Mouse (Mus musculus) layer of hippocampus, adult 18-20 months (tissue): ENCODE results near the gene Tmem222. TPM values are rescaled to one million over a fixed set of nuclear protein-coding genes. Genes with fewer than 3 reads are reported as not detected.

ENCODE experiments used
- DNase-seq, 2 experiments: peaks; one replicate each; pipeline ENCODE4 v3.0.0; 2022; ENCODE audit warnings: low spot score in 2 of 2
- long read RNA-seq: library from polyadenylated mRNA; stranded (forward); transcript quantifications from one replicate; pipeline ENCODE4 v2.0.0, GENCODE M21; 2021
- total RNA-seq, 2 experiments: library from RNA; stranded (reverse); gene quantifications; 2 replicates each; pipeline ENCODE4 v1.2.3; 2021

Gene Tmem222
- total RNA-seq = 10 to 100 TPM; 92.1 to 96.1 TPM
- long read RNA-seq, transcript Tmem222-201 (6 exons, 1,484 nt) = major isoform, 82 of 89 reads
- long read RNA-seq, partial matches to known transcripts = 1 of 89 reads
- long read RNA-seq, other reads (novel, unspliced or antisense) = 3 of 89 reads

DNA sequence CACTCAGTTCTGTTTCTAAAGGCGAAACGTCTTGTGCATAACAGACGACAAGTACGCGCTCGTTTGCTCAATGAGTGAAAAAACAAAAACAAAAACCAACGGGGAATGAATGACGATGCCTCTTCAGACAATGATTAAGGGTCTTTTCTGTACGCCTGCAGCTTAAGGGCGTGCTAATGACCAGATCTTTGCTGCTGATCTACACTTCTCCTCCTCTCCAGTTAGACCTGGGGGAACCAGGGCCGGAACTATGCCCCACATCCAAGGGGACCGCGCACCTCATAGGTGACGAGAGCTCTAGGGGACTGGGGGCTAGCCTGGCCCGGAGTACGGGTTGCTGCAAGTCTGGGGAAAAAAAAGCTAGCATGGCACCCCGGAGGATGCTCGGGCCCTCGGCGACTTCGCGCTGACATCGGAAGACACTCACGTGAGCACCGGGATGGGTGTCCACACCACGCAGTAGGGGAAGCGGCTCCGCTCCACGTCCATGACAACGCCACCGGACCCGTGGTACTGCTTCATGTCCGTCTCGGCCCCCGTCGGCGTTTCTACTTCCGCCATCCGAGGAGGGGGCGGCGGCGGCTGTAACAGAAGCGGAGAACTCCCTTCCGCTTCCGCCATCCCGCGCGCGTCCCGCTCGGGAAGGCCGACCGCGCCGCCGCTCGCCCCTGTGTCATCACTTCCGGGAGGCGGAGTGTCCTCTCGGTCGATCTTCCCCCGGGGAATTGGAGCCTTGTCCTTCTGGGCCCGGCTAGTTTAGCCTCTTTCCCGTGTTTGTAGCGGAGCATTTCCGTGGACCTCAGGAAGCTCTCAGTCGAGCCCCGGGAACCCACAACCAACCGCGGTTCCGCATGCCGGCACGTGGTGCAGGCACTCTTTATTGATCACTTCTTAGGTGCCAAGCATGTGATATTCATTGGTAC is at the start of gene Tmem222:
TSS of gene Tmem222 (minus strand) at position 689 of the 923 bp plus-strand sequence.
- DNase-seq = peak; percentile 97

DNA sequence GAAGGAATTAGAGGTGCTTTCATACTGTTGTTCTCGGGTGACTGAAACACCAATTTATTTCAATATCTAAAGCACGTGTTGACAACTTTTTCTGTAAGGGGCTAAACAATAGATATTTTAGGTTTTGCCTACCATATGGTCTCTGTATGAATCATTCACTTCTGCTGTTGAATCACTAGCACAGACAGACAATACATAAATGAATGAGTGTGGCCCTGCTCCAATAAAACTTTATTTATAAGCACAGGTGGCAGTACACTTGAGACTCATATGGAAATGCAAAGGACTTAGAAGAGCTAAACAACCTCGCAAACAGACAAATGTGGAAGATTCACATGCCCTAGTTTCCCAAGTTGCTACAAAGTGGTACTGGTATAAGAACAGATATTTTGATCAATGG is 42.1 kb upstream of the Tmem222 start:
- DNase-seq = no peak

DNA sequence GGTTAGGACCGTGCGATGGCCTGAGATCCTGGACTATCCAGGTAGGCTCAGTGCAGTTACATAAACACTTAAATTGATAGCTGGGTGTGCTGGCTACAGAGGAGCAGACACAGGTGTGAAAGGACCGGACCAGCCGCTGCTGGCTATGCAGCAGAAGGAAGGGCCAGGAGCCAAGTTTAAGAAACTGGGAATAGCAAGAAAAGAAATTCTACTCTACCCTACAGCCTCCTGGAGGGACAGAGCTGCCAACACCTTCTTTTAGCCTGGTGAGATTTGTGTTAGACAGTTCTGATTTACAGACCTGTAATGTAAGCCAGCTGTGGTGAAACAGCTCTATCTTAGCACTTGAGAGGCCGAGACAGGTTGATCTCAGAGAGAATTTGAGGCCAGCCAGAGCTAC is 38.4 kb upstream of the Tmem222 start:
- no peak for DNase-seq

DNA sequence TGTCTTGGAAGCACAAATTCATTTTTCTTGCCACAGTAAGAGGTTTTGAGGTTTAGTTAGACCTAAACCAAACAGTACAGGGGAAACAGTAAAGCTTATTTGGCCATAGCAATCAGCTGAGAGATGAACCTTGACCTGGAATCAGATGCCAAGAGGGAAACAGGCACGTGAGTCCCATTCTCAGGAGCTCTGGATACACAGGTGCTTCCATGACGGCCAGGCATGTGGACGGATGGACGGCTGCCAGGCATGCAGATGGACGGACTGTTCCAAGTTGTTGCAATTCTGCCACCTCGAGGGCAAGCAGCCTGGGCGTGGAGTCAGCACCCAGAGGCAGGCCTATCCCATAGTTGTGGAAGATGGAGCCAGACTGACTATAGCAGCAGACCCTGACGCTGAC is 37.3 kb upstream of the Tmem222 start:
- DNase-seq = no peak

DNA sequence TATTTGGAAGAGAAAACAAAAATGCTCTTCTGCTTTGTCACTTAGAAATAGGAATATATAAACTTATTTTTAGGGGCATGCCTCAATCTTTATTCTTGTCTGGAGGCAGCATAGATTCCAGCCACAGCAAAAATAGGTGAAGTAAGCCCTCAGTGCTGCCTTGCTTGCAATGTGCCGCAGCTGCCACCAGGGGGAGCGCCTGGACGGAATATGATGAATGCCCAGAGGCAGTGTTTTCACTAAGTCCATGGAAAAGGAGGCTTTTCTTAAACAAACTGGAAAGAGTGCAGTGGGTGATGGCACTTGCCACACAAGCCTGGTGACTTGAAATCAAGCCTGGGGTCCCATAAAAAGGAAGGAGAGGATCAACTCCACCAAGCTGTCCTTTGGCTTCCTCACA is 32.4 kb upstream of the Tmem222 start:
- DNase-seq = peak; percentile 74 to 90

DNA sequence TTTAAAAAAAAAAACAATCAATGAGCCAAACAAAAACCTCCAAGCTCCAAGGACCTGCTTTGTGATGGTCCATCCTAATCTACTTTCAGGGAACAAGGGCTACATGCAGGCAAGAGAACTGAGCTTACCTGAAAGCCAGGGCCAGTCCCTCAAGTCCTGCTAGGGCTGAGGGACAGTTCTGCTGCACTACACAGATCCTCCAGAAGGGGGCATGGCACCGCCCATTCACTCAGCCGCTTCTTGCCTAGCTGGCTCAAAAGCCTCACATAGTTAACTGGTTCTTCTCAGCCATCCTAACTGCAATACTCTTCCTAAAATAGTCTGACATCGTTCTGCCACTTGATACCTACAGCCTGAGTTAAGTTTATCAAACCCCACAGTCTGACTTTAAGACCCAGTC is 29.7 kb upstream of the Tmem222 start:
- DNase-seq = peak in 1 of 2 experiments; percentile 67

DNA sequence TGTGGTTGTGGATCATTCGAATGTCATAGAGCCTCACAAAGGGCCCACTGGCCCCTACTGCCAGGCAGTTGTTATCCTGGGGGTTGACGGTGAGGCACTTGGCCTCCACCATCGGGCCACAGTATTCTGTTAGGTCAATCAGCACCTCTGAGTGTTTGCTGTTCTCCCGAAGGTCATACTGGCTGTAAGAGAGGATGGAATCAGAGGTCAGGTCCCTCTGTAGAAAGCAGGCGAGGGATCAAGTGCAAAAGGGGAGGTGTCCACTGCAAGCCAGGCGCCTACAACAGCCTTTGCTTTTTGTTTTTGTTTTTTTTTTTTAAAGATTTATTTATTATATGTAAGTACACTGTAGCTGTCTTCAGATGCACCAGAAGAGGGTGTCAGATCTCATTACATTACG is 28.2 kb upstream of the Tmem222 start:
- no peak for DNase-seq

DNA sequence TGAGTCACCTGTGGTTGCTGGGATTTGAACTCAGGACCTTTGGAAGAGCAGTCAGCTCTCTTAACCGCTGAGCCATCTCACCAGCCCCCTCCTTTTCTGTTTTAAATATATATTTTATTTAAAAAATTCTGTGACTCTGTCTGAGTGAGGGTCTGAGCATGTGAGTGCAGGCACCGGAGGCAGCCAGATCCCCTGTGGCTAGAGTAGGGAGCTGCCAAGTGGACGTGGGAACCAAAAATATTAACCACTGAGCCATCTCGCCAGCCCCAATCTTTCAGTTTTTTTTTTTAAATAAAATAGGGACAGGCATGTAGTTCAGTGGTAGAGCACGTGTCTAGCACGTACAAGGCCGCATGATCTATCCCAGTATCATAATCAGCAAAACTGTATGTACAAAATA is 27.2 kb upstream of the Tmem222 start:
- no peak for DNase-seq

DNA sequence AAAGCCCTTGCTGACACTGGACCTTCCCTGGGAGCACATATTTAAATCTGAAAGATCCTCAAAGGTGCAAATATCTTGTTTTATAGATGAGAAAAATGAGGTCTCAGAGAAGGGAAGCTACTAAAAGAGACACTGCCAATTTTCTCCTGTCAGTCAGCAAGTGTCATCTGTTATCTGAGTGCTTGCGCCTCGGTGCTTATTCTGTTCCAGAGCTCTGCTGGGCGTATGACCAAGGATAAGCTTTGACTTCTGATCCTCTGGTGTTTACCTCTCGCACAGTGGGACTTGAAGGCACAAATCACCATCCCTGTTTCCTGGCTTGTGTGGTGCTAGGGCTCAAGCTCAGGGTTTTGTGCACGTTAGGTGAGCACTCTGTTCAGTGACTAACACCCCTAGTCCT is 25.1 kb upstream of the Tmem222 start:
- DNase-seq = peak in 1 of 2 experiments; percentile 46

DNA sequence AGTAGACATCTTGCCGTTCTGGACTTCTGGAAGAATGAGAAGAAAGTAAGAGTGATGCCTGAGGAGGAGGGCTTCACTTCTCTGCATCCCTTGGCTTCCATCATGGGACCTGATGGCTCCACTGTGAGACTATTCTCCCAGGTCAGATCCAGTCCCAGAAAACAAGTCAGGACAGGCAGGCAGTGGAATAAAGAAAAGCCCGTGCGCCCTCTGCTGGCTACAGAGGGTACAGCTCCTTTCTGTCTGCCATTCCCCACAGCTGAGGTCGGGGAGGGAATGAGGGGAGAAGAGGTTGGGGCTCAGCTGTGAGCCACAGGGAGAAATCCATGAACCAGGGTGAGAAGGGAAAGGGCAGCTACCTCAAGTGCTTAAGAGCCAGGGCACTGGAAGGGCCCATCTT is 24.2 kb upstream of the Tmem222 start:
- peak; percentile 57 to 86 for DNase-seq

DNA sequence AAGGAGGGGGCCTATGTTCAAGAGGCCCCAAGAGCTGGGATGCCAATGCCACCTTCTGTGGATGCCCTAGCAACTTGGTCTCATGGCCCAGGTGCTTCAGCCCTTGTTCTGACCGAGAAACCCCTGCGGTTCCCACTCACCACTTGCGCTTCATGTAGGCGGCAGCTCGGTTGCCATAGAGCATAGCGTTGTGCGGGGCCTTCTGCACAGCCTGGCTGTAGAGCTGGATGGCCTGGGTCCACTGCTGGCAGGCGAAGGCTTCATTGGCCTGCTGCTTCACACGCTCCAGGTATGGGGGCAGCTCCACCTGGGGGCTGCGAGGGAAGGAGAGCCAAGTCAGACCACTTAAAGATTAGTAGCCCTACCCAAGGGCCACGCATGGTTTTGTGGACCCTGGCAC is 22.8 kb upstream of the Tmem222 start:
- no peak for DNase-seq

DNA sequence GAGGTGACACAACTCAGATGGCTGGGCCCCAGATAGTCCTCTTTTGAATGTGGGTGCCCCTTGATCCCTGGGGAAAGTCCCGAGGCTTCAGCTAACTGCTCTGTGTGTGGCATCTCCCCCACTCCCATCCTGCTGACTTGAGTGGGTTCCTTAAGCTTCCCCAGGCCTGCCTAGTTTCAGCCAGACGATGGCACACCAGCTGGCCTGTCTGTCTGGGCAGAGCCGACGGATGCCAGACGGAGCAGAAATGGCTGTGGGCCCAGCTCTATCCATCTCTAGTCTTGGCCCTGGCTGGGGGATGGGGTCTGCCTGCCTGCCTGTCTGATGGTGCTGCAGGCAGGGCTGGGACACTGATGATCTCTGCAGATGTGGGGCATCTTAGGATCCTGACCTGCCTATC is 22.1 kb upstream of the Tmem222 start:
- DNase-seq = peak; percentile 77 to 81

DNA sequence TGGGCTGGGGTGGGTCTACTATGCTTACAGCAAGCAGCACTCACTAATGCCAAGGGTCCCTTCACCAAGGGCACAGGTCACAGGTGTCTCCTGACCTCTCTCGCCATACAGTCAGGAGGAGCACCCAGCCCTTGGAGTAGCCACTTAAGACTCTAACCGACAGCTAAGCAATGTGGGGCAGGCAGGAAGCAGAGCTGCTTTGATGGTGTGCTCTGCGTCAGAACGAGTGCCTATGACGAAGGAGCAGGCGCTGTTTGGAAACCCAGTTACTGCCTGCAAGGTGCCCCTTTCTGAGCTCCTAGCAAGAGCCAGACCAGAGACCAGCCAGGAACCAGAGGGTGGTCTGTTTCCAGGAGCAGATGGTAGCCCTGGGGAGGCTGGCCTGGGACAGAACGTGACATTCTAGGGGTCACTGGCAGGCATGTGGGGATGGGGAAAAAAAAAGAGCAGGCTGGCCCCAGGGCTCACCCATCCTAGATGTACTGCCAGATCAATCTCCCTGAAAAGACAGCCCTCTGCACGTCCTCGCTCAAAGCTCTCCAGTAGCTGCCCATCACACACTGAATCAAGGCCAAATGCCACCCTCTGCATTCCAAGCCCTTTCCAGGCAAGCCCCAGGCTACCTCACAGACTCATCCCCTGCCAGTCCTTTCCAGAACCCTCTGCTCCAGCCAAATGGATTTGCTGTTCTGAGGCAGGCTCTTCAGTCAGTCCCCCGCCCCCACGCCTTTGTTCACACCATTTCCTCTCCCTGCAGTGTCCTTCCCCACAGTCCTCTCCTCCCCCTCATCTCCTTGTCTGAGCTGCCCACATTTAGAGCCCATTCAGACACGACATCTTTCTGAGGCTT is 21.1 kb upstream of the Tmem222 start:
- DNase-seq = peak; percentile 51 to 65

DNA sequence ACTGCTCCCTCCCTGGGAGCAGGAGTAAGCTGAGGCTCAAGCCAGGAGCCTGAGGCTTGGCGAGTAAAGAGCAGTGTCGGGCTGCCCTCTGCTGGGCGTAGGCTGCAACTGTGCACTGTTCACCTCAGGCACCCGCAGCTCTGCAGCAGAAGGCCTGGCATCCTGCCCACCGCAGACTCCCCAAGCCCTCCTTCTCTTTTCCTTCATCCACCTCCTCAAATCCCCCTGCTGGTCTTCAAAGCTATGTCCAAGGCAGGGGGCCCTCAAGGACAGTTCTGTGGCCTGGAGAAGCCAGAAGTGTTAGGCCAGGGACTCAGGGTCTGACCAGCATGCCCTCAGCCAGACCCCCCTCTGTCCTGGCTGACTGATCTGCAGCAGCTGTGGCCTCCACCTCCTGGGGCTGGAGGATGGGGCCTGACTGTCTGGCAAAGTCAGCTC is 20.2 kb upstream of the Tmem222 start:
- DNase-seq = peak; percentile 81 to 91

DNA sequence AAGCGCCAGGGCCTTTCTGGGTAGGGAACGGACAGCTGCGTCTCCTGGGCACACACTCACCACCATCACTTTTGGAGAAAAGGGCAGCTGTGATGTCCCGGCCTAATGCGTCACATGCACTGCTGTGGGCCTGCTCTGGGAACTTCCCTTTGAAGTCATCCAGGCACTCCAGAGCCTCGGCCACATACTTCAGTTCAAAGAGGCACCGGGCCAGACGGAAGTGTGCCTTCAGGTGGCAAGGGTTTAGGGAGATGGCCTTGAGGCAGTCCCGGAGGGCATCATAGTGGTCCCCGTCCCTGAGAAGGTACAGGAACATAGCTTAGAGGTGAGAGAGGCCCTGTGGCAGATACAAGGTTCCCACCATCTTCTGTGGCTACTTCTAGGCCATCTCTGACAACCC is 19.8 kb upstream of the Tmem222 start:
- no peak for DNase-seq

DNA sequence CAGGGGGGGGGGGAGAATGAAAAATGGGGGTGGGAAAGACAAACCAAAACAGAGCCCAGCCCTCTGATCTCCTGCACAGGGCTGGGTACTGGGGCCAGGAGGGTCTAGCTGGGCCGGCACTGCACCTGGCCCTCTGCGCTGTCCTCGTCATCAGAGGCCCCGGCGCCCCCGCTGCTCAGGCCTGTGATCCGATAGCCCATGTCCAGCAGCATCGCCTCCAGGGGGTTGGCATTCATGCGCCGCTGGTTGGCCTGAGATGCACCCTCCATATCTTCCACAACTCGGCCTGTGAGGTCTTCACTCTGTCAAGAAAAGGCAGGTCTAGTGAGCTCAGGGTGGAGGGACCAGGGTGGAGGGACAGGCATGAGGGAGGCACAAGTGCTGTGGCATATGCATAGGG is 16.5 kb upstream of the Tmem222 start:
- DNase-seq = no peak

DNA sequence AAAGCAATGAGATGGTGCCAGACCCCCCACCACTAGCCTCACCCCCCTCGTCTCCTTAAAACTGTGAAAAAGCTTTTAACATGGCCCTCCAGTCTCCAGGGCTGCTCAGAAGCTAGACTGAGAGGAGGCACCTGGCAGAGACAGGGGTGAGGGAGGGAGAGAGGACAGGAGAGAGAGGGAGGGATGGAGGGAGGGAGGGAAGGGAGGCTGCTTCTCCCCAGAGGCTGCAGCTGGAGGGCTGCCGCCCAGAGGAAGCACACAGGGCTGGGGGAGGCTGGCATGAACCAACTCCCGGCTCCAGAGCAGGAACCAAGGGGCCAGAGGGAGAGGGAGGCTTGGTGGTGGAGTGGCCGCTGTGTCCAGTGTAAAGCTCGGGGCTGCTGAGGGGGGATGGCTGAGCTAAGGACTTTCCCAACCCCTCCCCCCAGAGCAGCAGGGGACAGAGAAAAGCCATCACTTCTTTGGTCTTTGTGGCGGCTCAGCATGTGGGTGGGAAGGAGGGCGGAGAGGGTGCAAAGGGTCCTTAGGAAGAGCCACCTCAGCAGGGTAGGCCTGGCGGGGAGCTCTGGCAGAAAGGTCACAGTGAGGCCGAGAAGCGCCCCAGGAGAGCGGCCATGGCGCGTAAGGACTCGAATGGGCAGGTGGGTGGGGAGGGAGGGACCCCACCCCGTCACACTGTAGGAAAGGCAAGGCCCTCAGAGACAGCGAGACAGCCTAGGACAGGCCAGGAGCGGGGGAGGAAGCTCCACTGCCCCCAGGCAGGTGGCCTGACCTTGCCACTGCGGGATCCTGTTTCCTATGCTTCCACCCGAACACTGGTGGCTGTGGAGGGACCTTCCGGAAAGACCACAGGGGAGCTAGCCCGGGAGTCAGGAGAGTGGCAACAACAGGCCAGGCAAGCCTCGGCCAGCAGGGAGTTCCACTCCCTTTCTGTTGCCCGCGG is 15.6 kb upstream of the Tmem222 start:
- no peak for DNase-seq

DNA sequence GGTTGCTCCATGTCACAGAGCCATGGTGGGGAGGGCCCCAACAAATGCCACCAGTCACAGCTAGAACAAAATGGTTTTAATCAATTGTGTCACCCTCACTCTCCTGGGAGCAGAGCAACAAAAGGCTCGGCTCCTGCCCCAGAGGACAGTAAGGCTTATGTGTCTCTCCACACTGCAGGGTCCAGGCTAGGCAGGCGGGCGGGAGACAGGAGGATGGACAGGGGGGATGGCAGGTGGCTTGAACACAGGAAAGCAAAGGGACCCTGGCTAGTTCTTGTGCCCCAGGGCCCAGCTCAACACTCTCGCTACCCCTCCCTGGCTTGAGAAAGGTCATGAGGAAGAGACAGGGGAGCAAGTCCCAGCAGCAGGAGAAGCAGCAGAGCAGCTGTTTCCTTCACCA is 14.8 kb upstream of the Tmem222 start:
- DNase-seq = no peak

DNA sequence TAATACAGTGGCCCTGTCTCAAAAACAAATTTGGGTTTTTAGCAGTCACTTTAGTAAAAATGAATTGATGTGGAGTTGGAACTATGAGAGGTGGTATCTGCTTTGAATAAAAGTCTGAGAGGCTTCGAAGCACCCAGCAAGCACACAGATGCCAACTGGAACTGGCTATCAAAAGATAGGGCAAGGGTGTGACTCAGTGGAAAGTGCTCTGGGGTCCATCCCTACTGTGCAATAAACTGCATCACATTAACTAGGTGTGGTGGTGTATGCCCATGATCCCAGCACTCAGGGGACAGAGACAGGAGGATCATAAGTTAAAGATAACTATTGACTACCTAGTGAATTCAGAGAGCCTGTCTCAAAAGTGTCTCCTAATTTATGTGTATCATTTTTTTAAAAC is 13.7 kb upstream of the Tmem222 start:
- DNase-seq = no peak

DNA sequence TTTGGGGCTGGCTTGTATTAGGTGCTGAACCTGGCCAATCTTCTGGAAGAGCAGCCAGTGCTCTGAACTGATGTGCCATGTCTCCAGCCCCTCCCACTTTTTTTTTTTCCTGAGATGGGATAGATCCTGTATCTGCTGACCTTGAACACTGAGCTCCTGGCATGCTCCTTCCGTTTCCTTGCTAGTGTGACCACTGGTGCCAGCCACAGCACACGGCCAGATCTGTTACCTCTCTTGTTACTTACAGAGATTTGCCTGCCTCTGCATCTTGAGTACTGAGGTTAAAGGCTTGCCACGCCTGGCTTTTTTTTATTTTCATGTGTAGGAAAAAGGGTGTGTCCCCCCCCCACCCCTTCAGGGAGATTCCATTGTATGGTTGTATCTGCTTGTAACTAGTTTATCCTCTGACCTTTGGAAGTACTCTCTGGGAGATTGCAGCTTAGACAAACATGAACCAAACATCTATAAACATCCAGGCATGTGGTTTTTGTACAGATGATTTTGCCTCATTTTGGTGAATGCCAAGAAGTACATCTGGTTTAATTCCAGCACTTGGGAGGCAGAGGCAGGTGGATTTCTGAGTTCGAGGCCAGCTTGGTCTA is 9.0 kb upstream of the Tmem222 start:
- DNase-seq = no peak
